Mouse (Mus musculus) hindbrain, embryonic 16.5 days (tissue): ENCODE data around the gene Slco3a1. TPM values are rescaled to one million over a fixed set of nuclear protein-coding genes. Genes with fewer than 3 reads are reported as not detected.

Experiments used
- ATAC-seq: fragments of 200-750 bp; cut with Nextera tagmentation; 2 replicates; pipeline ENCODE4 v1.8.0; 2017; ENCODE audit warnings: moderate TSS enrichment, moderate library complexity
- H3K27ac ChIP-seq: fragments of 300-500 bp; sonication (generic); 2 replicates; pipeline ENCODE4 v1.5.1; 2014; ENCODE audit warnings: low read depth, mild to moderate bottlenecking, control low read depth, low read length, moderate library complexity
- H3K27me3 ChIP-seq: fragments of 300-500 bp; sonication (generic); replicated peaks from 2 replicates; pipeline ENCODE4 v1.6.1; 2014; ENCODE audit warnings: low read length; ENCODE audit not compliant: control insufficient read depth, insufficient read depth
- H3K36me3 ChIP-seq: fragments of 300-500 bp; sonication (generic); 2 replicates; pipeline ENCODE4 v1.6.1; 2014; ENCODE audit warnings: mild to moderate bottlenecking, low read length, moderate library complexity, mixed read lengths; ENCODE audit not compliant: control insufficient read depth, insufficient read depth
- H3K4me1 ChIP-seq: fragments of 300-500 bp; sonication (generic); 2 replicates; pipeline ENCODE4 v1.6.1; 2014; ENCODE audit warnings: low read depth, low read length; ENCODE audit not compliant: control insufficient read depth, insufficient read depth
- H3K4me2 ChIP-seq: fragments of 300-500 bp; sonication (generic); 2 replicates; pipeline ENCODE4 v1.6.1; 2014; ENCODE audit warnings: mild to moderate bottlenecking, low read length, control low read depth, moderate library complexity
- H3K4me3 ChIP-seq: fragments of 300-500 bp; sonication (generic); 2 replicates; pipeline ENCODE4 v1.5.1; 2014; ENCODE audit warnings: mild to moderate bottlenecking, low read length, control low read depth, moderate library complexity
- H3K9ac ChIP-seq: fragments of 300-500 bp; sonication (generic); 2 replicates; pipeline ENCODE4 v1.6.1; 2014; ENCODE audit warnings: low read depth, mild to moderate bottlenecking, control low read depth, low read length, moderate library complexity
- H3K9me3 ChIP-seq: fragments of 300-500 bp; sonication (generic); 2 replicates; pipeline ENCODE4 v1.6.1; 2014; ENCODE audit warnings: mild to moderate bottlenecking, low read length, moderate library complexity; ENCODE audit not compliant: control insufficient read depth
- WGBS: fragments of 180-500 bp; shearing (Covaris S2); extraction: QIAGEN DNeasy Blood & Tissue Kit; methylation state at CpG from one replicate; pipeline ENCODE4 v1.1.7; 2014; 5-methylcytosine and 5-hydroxymethylcytosine counted together
- polyA plus RNA-seq: library from polyadenylated mRNA; unstranded; fragments of >200 nt; fragmentation: Nextera tagmentation; extraction: Ambion mirVana; gene quantifications from 2 replicates; pipeline ENCODE4 v1.2.1, GENCODE M21; 2015

The Slco3a1 gene
- polyA plus RNA-seq, 1 experiment from 2014 or later: 18.9 TPM

GRCm38 (mm10) chr7:74459812-74460211, 94.8 kb downstream of the Slco3a1 start:
- 89% methylated on average over 3 of the region's 3 CpGs for WGBS
- H3K4me3 ChIP-seq: no peak overlapping the region

GRCm38 (mm10) chr7:74459277-74459676, 95.3 kb downstream of the Slco3a1 start:
- Histone ChIP-seq H3K27ac (no peak overlapping the region), H3K27me3 (no peaks in the 10 kb centered on the region), H3K9me3 (no peaks in the 10 kb centered on the region), H3K4me3 (no peak overlapping the region), H3K4me1 (peaks cover 2% of the 10 kb centered on the region; the same call in 1 of the 2 replicates), H3K4me2 (no peak overlapping the region), H3K9ac (no peak overlapping the region), H3K36me3 (no peaks in the 10 kb centered on the region)
- no peak for ATAC-seq
- WGBS: 88% methylated on average over 5 of the region's 5 CpGs

More at GRCm38 (mm10) chr7:74459812-74460211, 94.8 kb downstream of the Slco3a1 start:
- H3K9ac ChIP-seq: no peak overlapping the region
- H3K36me3 ChIP-seq: no peaks in the 10 kb centered on the region
- H3K4me1 ChIP-seq: peaks cover 2% of the 10 kb centered on the region; the same call in 1 of the 2 replicates
- H3K27me3 ChIP-seq: no peaks in the 10 kb centered on the region
- ATAC-seq: no peak
- H3K27ac ChIP-seq: no peak overlapping the region
- H3K9me3 ChIP-seq: no peaks in the 10 kb centered on the region
- H3K4me2 ChIP-seq: no peak overlapping the region

GRCm38 (mm10) chr7:74458475-74459221, 95.9 kb downstream of the Slco3a1 start:
- ATAC-seq: no peak
- no peak overlapping the region for H3K4me2 ChIP-seq
- H3K4me1 ChIP-seq: peaks cover 2% of the 10 kb centered on the region; the same call in 1 of the 2 replicates
- no peaks in the 10 kb centered on the region for H3K27me3 ChIP-seq
- WGBS: 76% methylated on average over 8 of the region's 8 CpGs
- no peaks in the 10 kb centered on the region for H3K9me3 ChIP-seq
- H3K4me3 ChIP-seq: no peak overlapping the region
- no peaks in the 10 kb centered on the region for H3K36me3 ChIP-seq
- no peak overlapping the region for H3K9ac ChIP-seq
- no peak overlapping the region for H3K27ac ChIP-seq

GRCm38 (mm10) chr7:74457347-74457975, 97.1 kb downstream of the Slco3a1 start:
- Histone ChIP-seq H3K4me1 (peaks cover 1% of the 10 kb centered on the region; the same call in 1 of the 2 replicates), H3K36me3 (no peaks in the 10 kb centered on the region), H3K9me3 (no peaks in the 10 kb centered on the region), H3K4me3 (no peak overlapping the region), H3K4me2 (no peak overlapping the region), H3K27ac (no peak overlapping the region), H3K9ac (no peak overlapping the region), H3K27me3 (no peaks in the 10 kb centered on the region)
- 75% methylated on average over 5 of the region's 5 CpGs for WGBS
- no peak for ATAC-seq

GRCm38 (mm10) chr7:74456781-74457180, 97.8 kb downstream of the Slco3a1 start:
- H3K9ac ChIP-seq: no peak overlapping the region
- ATAC-seq: no peak
- no peak overlapping the region for H3K4me3 ChIP-seq
- no peaks in the 10 kb centered on the region for H3K4me1 ChIP-seq
- H3K9me3 ChIP-seq: no peaks in the 10 kb centered on the region
- H3K27me3 ChIP-seq: no peaks in the 10 kb centered on the region
- 82% methylated on average over 2 of the region's 2 CpGs for whole genome bisulfite sequencing
- H3K36me3 ChIP-seq: no peaks in the 10 kb centered on the region
- no peak overlapping the region for H3K4me2 ChIP-seq
- H3K27ac ChIP-seq: no peak overlapping the region

- Histone ChIP-seq H3K9ac (no peak overlapping the region), H3K4me2 (no peak overlapping the region), H3K9me3 (no peaks in the 10 kb centered on the region), H3K4me3 (no peak overlapping the region), H3K4me1 (no peaks in the 10 kb centered on the region), H3K27me3 (no peaks in the 10 kb centered on the region), H3K27ac (no peak overlapping the region), H3K36me3 (no peaks in the 10 kb centered on the region)
- WGBS: 56% methylated on average over 2 of the region's 2 CpGs
- no peak for ATAC-seq
Observed at GRCm38 (mm10) chr7:74451047-74451446, 103.5 kb downstream of the Slco3a1 start.

GRCm38 (mm10) chr7:74449802-74450201, 104.8 kb downstream of the Slco3a1 start:
- no peak for ATAC-seq
- 96% methylated on average over 1 of the region's 1 CpGs for WGBS
- no peak overlapping the region for H3K4me2 ChIP-seq
- no peak overlapping the region for H3K4me3 ChIP-seq
- H3K9ac ChIP-seq: no peak overlapping the region
- H3K36me3 ChIP-seq: no peaks in the 10 kb centered on the region
- no peaks in the 10 kb centered on the region for H3K9me3 ChIP-seq
- no peaks in the 10 kb centered on the region for H3K4me1 ChIP-seq
- no peak overlapping the region for H3K27ac ChIP-seq
- no peaks in the 10 kb centered on the region for H3K27me3 ChIP-seq

GRCm38 (mm10) chr7:74447781-74448180, 106.8 kb downstream of the Slco3a1 start:
- H3K4me3 ChIP-seq: no peak overlapping the region
- no peak overlapping the region for H3K9ac ChIP-seq
- H3K27ac ChIP-seq: no peak overlapping the region
- ATAC-seq: no peak
- H3K36me3 ChIP-seq: no peaks in the 10 kb centered on the region
- 13% methylated on average over 2 of the region's 2 CpGs for WGBS
- H3K4me1 ChIP-seq: no peaks in the 10 kb centered on the region
- no peaks in the 10 kb centered on the region for H3K9me3 ChIP-seq
- H3K4me2 ChIP-seq: no peak overlapping the region
- no peaks in the 10 kb centered on the region for H3K27me3 ChIP-seq

GRCm38 (mm10) chr7:74445148-74445547, 109.4 kb downstream of the Slco3a1 start:
- no peak for ATAC-seq
- H3K36me3 ChIP-seq: no peaks in the 10 kb centered on the region
- H3K4me3 ChIP-seq: no peak overlapping the region
- H3K4me2 ChIP-seq: no peak overlapping the region
- no peak overlapping the region for H3K27ac ChIP-seq
- H3K4me1 ChIP-seq: no peaks in the 10 kb centered on the region
- H3K27me3 ChIP-seq: no peaks in the 10 kb centered on the region
- 78% methylated on average over 5 of the region's 5 CpGs for WGBS
- H3K9me3 ChIP-seq: no peaks in the 10 kb centered on the region
- no peak overlapping the region for H3K9ac ChIP-seq
